Mouse (Mus musculus) lung, adult 2 months (tissue): ENCODE results near the gene Ccdc40. TPM values are rescaled to one million over a fixed set of nuclear protein-coding genes. Genes with fewer than 3 reads are reported as not detected.
A peak's percentile ranks its signal among the peaks of the same experiment; 100 is the strongest.
"Not testable (repeated sequence)": the region's sequence is repeated elsewhere in the genome, so short reads cannot be mapped to it uniquely, and the experiment has no call there.

ENCODE experiments used
- DNase-seq: peaks from one replicate; pipeline ENCODE4 v3.0.0; 2022
- H3K4me1 ChIP-seq: fragments of 200-500 bp; 2 replicates; pipeline ENCODE4 v1.6.1; 2011; ENCODE audit warnings: low read length; ENCODE audit not compliant: control insufficient read depth, insufficient read depth
- H3K4me3 ChIP-seq: fragments of 200-500 bp; replicated peaks from 2 replicates; pipeline ENCODE3; 2011; ENCODE audit warnings: low read depth, mild to moderate bottlenecking, control low read depth, low read length; ENCODE audit errors: extremely low read depth
- CTCF ChIP-seq: fragments of 200-500 bp; IDR thresholded peaks from 2 replicates; pipeline ENCODE4 v1.5.1; 2011; ENCODE audit warnings: mild to moderate bottlenecking, low read length, control low read depth; ENCODE audit not compliant: insufficient read depth
- POLR2A ChIP-seq: fragments of 200-500 bp; IDR thresholded peaks from 2 replicates; pipeline ENCODE4 v1.6.1; 2011; ENCODE audit warnings: low read depth, mild to moderate bottlenecking, control low read depth, low read length, borderline replicate concordance; ENCODE audit errors: extremely low read depth
- WGBS: fragments of 180-500 bp; shearing (Covaris S2); methylation state at CpG from one replicate; pipeline ENCODE4 v1.1.7; 2018; 5-methylcytosine and 5-hydroxymethylcytosine counted together
- polyA plus RNA-seq: library from polyadenylated mRNA; depleted of rRNA; stranded (reverse); fragments of >200 nt; gene quantifications from 2 replicates; pipeline ENCODE4 v1.2.3, GENCODE M21; 2012

Ccdc40 gene
- polyA plus RNA-seq, 1 experiment: 9.7 TPM

GRCm38 (mm10) chr11:119249011-119249410 is 20.6 kb downstream of the Ccdc40 start:
- DNase-seq: peak; percentile 45
- TF ChIP-seq CTCF: peak; percentile 33; the same call in 1 of the 2 replicates
- no peak for TF ChIP-seq POLR2A
- 17% methylated on average over 6 of the region's 6 CpGs for WGBS
- Histone ChIP-seq H3K4me3 (no peak overlapping the region), H3K4me1 (no peaks in the 10 kb centered on the region; the same call in 1 of the 2 replicates)

GRCm38 (mm10) chr11:119250998-119251397 is 22.6 kb downstream of the Ccdc40 start:
- no peak for DNase-seq
- no peak for TF ChIP-seq POLR2A
- no peak for TF ChIP-seq CTCF
- 44% methylated on average over 17 of the region's 17 CpGs for WGBS
- Histone ChIP-seq H3K4me1 (no peaks in the 10 kb centered on the region; the same call in 1 of the 2 replicates), H3K4me3 (no peak overlapping the region)

GRCm38 (mm10) chr11:119252854-119253541 is 24.6 kb downstream of the Ccdc40 start:
- DNase-seq: no peak
- Histone ChIP-seq H3K4me3 (no peak overlapping the region), H3K4me1 (no peaks in the 10 kb centered on the region; the same call in 1 of the 2 replicates)
- TF ChIP-seq POLR2A (no peak), CTCF (peak; percentile 45)
- 7% methylated on average over 22 of the region's 22 CpGs for WGBS

- H3K4me1 ChIP-seq, H3K4me3 ChIP-seq, DNase-seq: not testable (repeated sequence)
- WGBS: 49% methylated on average over 5 of the region's 5 CpGs
These were observed 28.2 kb downstream of the Ccdc40 start for GRCm38 (mm10) chr11:119256557-119256956.

- Histone ChIP-seq H3K4me1 (no peaks in the 10 kb centered on the region), H3K4me3 (peak overlapping the region; percentile 42)
- no peak for DNase-seq
- 50% methylated on average over 9 of the region's 9 CpGs for WGBS
- TF ChIP-seq CTCF: no peak
- TF ChIP-seq POLR2A: no peak
These were observed 29.8 kb downstream of the Ccdc40 start for GRCm38 (mm10) chr11:119258216-119258571.

- no peaks in the 10 kb centered on the region for H3K4me1 ChIP-seq
- peak overlapping the region; percentile 55 for H3K4me3 ChIP-seq
- DNase-seq: peak; percentile 68
- 42% methylated on average over 23 of the region's 23 CpGs for WGBS
- peak; percentile 26; the same call in 1 of the 2 replicates for TF ChIP-seq POLR2A
- no peak for TF ChIP-seq CTCF
These were observed 30.4 kb downstream of the Ccdc40 start for GRCm38 (mm10) chr11:119258572-119259322.

GRCm38 (mm10) chr11:119259977-119260376 is 31.6 kb downstream of the Ccdc40 start:
- no peak for TF ChIP-seq CTCF
- TF ChIP-seq POLR2A: no peak
- Histone ChIP-seq H3K4me1 (no peaks in the 10 kb centered on the region), H3K4me3 (no peak overlapping the region)
- WGBS: 88% methylated on average over 8 of the region's 8 CpGs
- no peak for DNase-seq

GRCm38 (mm10) chr11:119264413-119264812 is 36.0 kb downstream of the Ccdc40 start:
- WGBS: 92% methylated on average over 13 of the region's 13 CpGs

GRCm38 (mm10) chr11:119265811-119266210 is 37.4 kb downstream of the Ccdc40 start:
- WGBS: 66% methylated on average over 7 of the region's 7 CpGs
- no peak overlapping the region for H3K4me3 ChIP-seq
- TF ChIP-seq POLR2A: no peak
- no peak for TF ChIP-seq CTCF
- H3K4me1 ChIP-seq: peaks cover 5% of the 10 kb centered on the region; the same call in 1 of the 2 replicates
- no peak for DNase-seq

More at GRCm38 (mm10) chr11:119264413-119264812, 36.0 kb downstream of the Ccdc40 start:
- TF ChIP-seq CTCF (no peak), POLR2A (no peak)
- H3K4me1 ChIP-seq: peaks cover 5% of the 10 kb centered on the region; the same call in 1 of the 2 replicates
- H3K4me3 ChIP-seq: no peak overlapping the region
- no peak for DNase-seq
